Mouse (Mus musculus): ENCODE measurements around the gene Pnpla2. TPM values are rescaled to one million over a fixed set of nuclear protein-coding genes. Genes with fewer than 3 reads are reported as not detected.

Gene Pnpla2
- total and polyA plus RNA-seq, 3 experiments = 398 to 669 (median 572) TPM

DNA sequence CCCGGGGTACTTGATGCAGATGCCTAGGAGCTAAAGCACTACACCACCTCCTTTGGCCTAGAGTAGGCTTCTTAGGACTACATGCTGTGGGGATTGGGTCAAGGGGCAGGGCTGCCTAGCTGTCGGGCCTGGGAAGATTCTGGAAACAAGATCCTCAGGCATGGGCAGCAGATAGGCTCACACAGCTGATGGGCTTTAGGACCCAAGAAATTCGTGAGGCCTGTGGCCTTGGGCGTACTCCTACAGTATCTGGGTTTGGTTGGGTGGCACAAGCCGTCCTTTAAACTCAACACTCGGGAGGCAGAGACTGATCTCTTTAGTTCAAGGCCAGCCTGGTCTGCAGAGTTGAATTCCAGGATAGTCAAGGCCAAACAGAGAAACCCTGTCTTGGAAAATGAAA lies 17.2 kb downstream of the Pnpla2 start:
- H3K27me3 ChIP-seq (ENCODE audit: control insufficient read depth, insufficient read depth, low read length) = no peaks in the 10 kb centered on the region
- no peak for TF ChIP-seq CTCF (IDR thresholded peaks at IDR 0.05)
- no peak for TF ChIP-seq EP300 (IDR thresholded peaks at IDR 0.05; ENCODE audit: insufficient read depth, low read depth, low read length)
- no peak for TF ChIP-seq POLR2A (IDR thresholded peaks at IDR 0.05; ENCODE audit: insufficient read depth, low read depth, low read length)
- H3K4me1 ChIP-seq (ENCODE audit: control insufficient read depth, insufficient read depth, low read length) = peaks cover 18% of the 10 kb centered on the region
- no peak overlapping the region for H3K27ac ChIP-seq
- no peak overlapping the region for H3K4me3 ChIP-seq
- no peaks in the 10 kb centered on the region for H3K36me3 ChIP-seq (ENCODE audit: control insufficient read depth, insufficient read depth, low read length)
- intact Hi-C loops (cut with DNase I) = no loop called here
- no peak overlapping the region for H3K9ac ChIP-seq (ENCODE audit: low read depth, low read length)
- no peak for DNase-seq
- WGBS = 70% methylated on average over 6 of the region's 6 CpGs
- H3K79me2 ChIP-seq (replicated peaks; ENCODE audit: control insufficient read depth, insufficient read depth, low read length) = no peaks in the 10 kb centered on the region; the same call in 1 of the 2 replicates

DNA sequence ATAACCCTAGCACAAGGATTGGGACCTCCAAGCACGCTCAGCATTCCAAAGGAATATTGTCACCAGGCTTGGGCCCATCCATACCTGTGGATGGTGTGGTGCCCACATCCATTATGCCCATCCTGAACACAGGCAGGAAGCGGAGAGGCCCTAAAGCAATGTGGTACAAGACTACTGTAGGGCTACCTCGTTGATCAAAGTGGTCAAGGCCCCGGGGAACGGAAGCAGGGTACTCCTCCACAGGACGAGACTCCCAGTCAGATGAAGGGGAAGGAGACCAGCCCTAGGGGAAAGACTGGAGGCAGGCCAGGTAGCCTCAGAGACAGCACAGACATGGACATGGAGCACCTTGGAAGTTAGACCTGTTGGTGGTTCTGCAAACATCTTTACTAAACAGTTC lies 17.8 kb downstream of the Pnpla2 start:
- no peaks in the 10 kb centered on the region for H3K36me3 ChIP-seq (ENCODE audit: control insufficient read depth, insufficient read depth, low read length)
- 64% methylated on average over 6 of the region's 6 CpGs for WGBS
- no peak for DNase-seq
- peaks cover 22% of the 10 kb centered on the region for H3K4me1 ChIP-seq (ENCODE audit: control insufficient read depth, insufficient read depth, low read length)
- H3K79me2 ChIP-seq (replicated peaks; ENCODE audit: control insufficient read depth, insufficient read depth, low read length) = no peaks in the 10 kb centered on the region; the same call in 1 of the 2 replicates
- H3K9ac ChIP-seq (ENCODE audit: low read depth, low read length) = no peak overlapping the region
- no peak overlapping the region for H3K4me3 ChIP-seq
- intact Hi-C loops (cut with DNase I) = no loop called here
- TF ChIP-seq EP300 (IDR thresholded peaks at IDR 0.05; ENCODE audit: insufficient read depth, low read depth, low read length) (no peak), CTCF (IDR thresholded peaks at IDR 0.05) (no peak), POLR2A (IDR thresholded peaks at IDR 0.05; ENCODE audit: insufficient read depth, low read depth, low read length) (0 out of 2 replicates have a peak, but pooled peaks have one; percentile 21)
- H3K27ac ChIP-seq = no peak overlapping the region
- no peaks in the 10 kb centered on the region for H3K27me3 ChIP-seq (ENCODE audit: control insufficient read depth, insufficient read depth, low read length)

DNA sequence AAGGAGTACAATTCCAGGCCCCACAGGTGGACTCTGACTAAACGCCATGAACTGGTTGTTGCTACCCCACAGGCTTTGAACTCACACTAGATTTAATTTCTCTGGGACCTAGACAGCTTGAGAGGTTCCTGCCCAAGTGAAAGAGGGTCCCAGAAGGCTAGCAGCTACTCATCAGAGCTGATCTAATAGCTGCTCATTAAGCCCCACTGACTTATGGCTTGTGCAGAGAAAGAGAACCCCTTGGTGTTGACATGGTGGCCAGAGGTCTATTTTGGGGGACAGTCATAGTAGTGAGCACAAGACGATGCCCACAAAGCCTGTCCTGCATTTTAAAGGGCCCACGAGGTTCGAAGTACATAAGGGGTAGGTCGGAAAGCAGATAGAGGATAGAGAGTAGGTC lies 19.2 kb downstream of the Pnpla2 start:
- Histone ChIP-seq H3K27ac (peak overlapping the region; percentile 91; the same call in 1 of the 2 replicates), H3K36me3 (ENCODE audit: control insufficient read depth, insufficient read depth, low read length) (no peaks in the 10 kb centered on the region), H3K9ac (ENCODE audit: low read depth, low read length) (peak overlapping the region; percentile 81), H3K79me2 (replicated peaks; ENCODE audit: control insufficient read depth, insufficient read depth, low read length) (no peaks in the 10 kb centered on the region; the same call in 1 of the 2 replicates), H3K4me3 (peak overlapping the region; percentile 95), H3K27me3 (ENCODE audit: control insufficient read depth, insufficient read depth, low read length) (no peaks in the 10 kb centered on the region), H3K4me1 (ENCODE audit: control insufficient read depth, insufficient read depth, low read length) (peaks cover 19% of the 10 kb centered on the region)
- intact Hi-C loops (cut with DNase I) = no loop called here
- 3% methylated on average over 5 of the region's 5 CpGs for WGBS
- no peak for TF ChIP-seq EP300 (IDR thresholded peaks at IDR 0.05; ENCODE audit: insufficient read depth, low read depth, low read length)
- no peak for TF ChIP-seq POLR2A (IDR thresholded peaks at IDR 0.05; ENCODE audit: insufficient read depth, low read depth, low read length)
- TF ChIP-seq CTCF (IDR thresholded peaks at IDR 0.05) = no peak
- no peak for DNase-seq

DNA sequence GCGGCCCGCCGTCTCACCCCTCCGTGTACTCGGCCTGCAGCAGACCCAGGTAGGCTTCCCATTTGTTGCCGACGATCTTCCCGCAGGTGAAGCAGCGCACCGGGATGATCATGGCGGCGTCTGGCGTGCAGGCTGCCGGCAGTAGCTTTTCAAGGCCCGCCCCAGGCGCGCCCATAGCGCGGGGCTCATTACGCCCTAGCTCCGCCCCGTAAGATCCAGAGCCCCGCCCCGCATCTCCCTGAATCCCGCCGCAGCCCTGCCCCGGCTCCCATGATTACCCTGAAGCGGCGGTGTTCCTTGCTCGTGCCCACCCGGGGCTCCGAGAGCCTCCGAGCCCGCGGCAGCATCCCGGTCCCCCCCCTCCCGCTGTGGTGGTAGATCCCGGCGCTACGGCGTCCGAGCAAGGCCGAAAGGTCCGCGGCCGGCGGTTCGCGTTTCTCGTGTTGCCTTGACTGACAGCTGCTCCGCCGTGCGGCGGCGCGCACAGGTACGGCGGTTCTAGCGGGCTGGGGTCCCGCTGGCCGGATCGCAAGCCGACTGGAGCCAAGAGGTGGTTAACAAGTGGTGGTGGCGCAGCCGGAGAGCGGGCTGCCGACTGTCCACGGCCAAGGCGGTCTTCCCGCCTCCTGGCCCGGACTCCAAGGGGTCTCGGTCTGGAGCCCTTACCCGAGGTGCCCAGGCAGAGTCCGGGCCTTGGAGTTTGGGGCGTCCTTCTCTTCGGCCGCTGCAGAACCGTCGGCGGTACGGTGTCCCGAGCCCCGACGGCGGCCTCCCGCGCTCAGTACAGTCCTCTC lies 20.2 kb downstream of the Pnpla2 start, which contains the start of the genes Polr2l and Tspan4:
Gene Polr2l (minus strand): TSS at position 122 of the 794 bp plus-strand sequence.
Gene Tspan4 (plus strand): TSS at position 230 of the 794 bp plus-strand sequence.
- intact Hi-C loops (cut with DNase I) = no loop called here
- H3K36me3 ChIP-seq (ENCODE audit: control insufficient read depth, insufficient read depth, low read length) = no peaks in the 10 kb centered on the region
- WGBS = under 1% methylated on average over 87 of the region's 87 CpGs
- no peaks in the 10 kb centered on the region; the same call in 1 of the 2 replicates for H3K79me2 ChIP-seq (replicated peaks; ENCODE audit: control insufficient read depth, insufficient read depth, low read length)
- peaks cover 16% of the 10 kb centered on the region for H3K4me1 ChIP-seq (ENCODE audit: control insufficient read depth, insufficient read depth, low read length)
- TF ChIP-seq EP300 (IDR thresholded peaks at IDR 0.05; ENCODE audit: insufficient read depth, low read depth, low read length) (no peak), CTCF (IDR thresholded peaks at IDR 0.05) (peak; percentile 19; the same call in 1 of the 2 replicates), POLR2A (IDR thresholded peaks at IDR 0.05; ENCODE audit: insufficient read depth, low read depth, low read length) (peak; percentile 85)
- peak within 1 kb of the TSS; percentile 81 for H3K9ac ChIP-seq (ENCODE audit: low read depth, low read length)
- peak; percentile 89 to 91 for DNase-seq
- H3K27me3 ChIP-seq (ENCODE audit: control insufficient read depth, insufficient read depth, low read length) = no peaks in the 10 kb centered on the region
- peak within 1 kb of the TSS; percentile 95 for H3K4me3 ChIP-seq
- H3K27ac ChIP-seq = peak within 1 kb of the TSS; percentile 91

DNA sequence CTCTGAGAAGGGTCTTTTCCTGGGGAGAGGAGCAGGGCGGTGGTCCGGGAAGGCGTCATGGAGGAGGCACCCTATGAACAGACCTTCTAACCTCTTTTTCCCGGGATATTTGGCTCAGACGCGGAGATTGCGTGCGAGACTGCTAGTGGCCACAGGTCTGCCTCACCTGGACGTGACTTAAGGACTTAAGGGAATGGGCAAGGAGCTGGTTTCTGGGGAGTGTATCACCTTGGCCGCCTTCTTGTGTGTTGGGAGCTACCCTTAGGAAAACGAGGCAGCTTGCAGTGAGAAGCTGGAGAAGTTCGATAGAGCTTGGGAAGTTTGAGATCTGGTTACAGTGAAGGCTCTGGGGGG lies 20.8 kb downstream of the Pnpla2 start:
- H3K4me3 ChIP-seq = peak overlapping the region; percentile 95
- H3K27ac ChIP-seq = peak overlapping the region; percentile 91
- TF ChIP-seq EP300 (IDR thresholded peaks at IDR 0.05; ENCODE audit: insufficient read depth, low read depth, low read length) (no peak), CTCF (IDR thresholded peaks at IDR 0.05) (no peak), POLR2A (IDR thresholded peaks at IDR 0.05; ENCODE audit: insufficient read depth, low read depth, low read length) (no peak)
- intact Hi-C loops (cut with DNase I) = no loop called here
- H3K36me3 ChIP-seq (ENCODE audit: control insufficient read depth, insufficient read depth, low read length) = no peaks in the 10 kb centered on the region
- peaks cover 18% of the 10 kb centered on the region for H3K4me1 ChIP-seq (ENCODE audit: control insufficient read depth, insufficient read depth, low read length)
- no peak for DNase-seq
- 1% methylated on average over 12 of the region's 12 CpGs for WGBS
- H3K9ac ChIP-seq (ENCODE audit: low read depth, low read length) = peak overlapping the region; percentile 81
- H3K27me3 ChIP-seq (ENCODE audit: control insufficient read depth, insufficient read depth, low read length) = no peaks in the 10 kb centered on the region
- H3K79me2 ChIP-seq (replicated peaks; ENCODE audit: control insufficient read depth, insufficient read depth, low read length) = no peaks in the 10 kb centered on the region; the same call in 1 of the 2 replicates

Measured in heart, adult 2 months (tissue).